Mouse (Mus musculus) embryonic facial prominence, embryonic 11.5 days (tissue): Measurements from ENCODE around the gene Usp18. TPM values are rescaled to one million over a fixed set of nuclear protein-coding genes. Genes with fewer than 3 reads are reported as not detected.

Experiments used
- ATAC-seq: fragments of 200-750 bp; cut with Nextera tagmentation; replicated peaks from 2 replicates; pipeline ENCODE4 v1.8.0; 2017; ENCODE audit warnings: low read depth; ENCODE audit not compliant: insufficient number of reproducible peaks, low FRiP score, low TSS enrichment
- DNase-seq: peaks from one replicate; pipeline ENCODE4 v3.0.0-alpha.2; 2015; ENCODE audit warnings: low spot score
- H3K27ac ChIP-seq: fragments of 300-500 bp; sonication (generic); replicated peaks from 2 replicates; pipeline ENCODE4 v1.5.1; 2014; ENCODE audit warnings: mild to moderate bottlenecking, low read depth, low read length, control low read depth
- H3K27me3 ChIP-seq: fragments of 300-500 bp; sonication (generic); 2 replicates; pipeline ENCODE4 v1.6.1; 2014; ENCODE audit warnings: mild to moderate bottlenecking, low read length, moderate library complexity, mixed read lengths; ENCODE audit not compliant: control insufficient read depth, insufficient read depth
- H3K36me3 ChIP-seq: fragments of 300-500 bp; sonication (generic); replicated peaks from 2 replicates; pipeline ENCODE4 v1.6.1; 2014; ENCODE audit warnings: low read depth, mild to moderate bottlenecking, low read length, moderate library complexity, mixed read lengths; ENCODE audit not compliant: control insufficient read depth, insufficient read depth
- H3K4me1 ChIP-seq: fragments of 300-500 bp; sonication (generic); 2 replicates; pipeline ENCODE4 v1.6.1; 2014; ENCODE audit warnings: low read length, mixed read lengths; ENCODE audit not compliant: control insufficient read depth, insufficient read depth
- H3K4me2 ChIP-seq: fragments of 300-500 bp; sonication (generic); 2 replicates; pipeline ENCODE4 v1.6.1; 2014; ENCODE audit warnings: low read depth, mild to moderate bottlenecking, control low read depth, low read length, moderate library complexity
- H3K4me3 ChIP-seq: fragments of 300-500 bp; sonication (generic); 2 replicates; pipeline ENCODE4 v1.5.1; 2014; ENCODE audit warnings: low read depth, low read length, control low read depth
- H3K9ac ChIP-seq: fragments of 300-500 bp; sonication (generic); replicated peaks from 2 replicates; pipeline ENCODE4 v1.6.1; 2014; ENCODE audit warnings: mild to moderate bottlenecking, control low read depth, low read length
- H3K9me3 ChIP-seq: fragments of 300-500 bp; sonication (generic); replicated peaks from 2 replicates; pipeline ENCODE4 v1.6.1; 2016; ENCODE audit warnings: mild to moderate bottlenecking, low read length, inconsistent platforms, mixed read lengths; ENCODE audit not compliant: control insufficient read depth
- WGBS: fragments of 180-500 bp; shearing (Covaris S2); extraction: QIAGEN DNeasy Blood & Tissue Kit; methylation state at CpG from one replicate; pipeline ENCODE4 v1.1.7; 2014; 5-methylcytosine and 5-hydroxymethylcytosine counted together
- polyA plus RNA-seq: library from polyadenylated mRNA; unstranded; fragments of >200 nt; fragmentation: Nextera tagmentation; extraction: Ambion mirVana; gene quantifications from 2 replicates; pipeline ENCODE4 v1.2.1, GENCODE M21; 2014

Gene Usp18
- polyA plus RNA-seq, 1 experiment from 2014 or later: 1.0 TPM

DNA sequence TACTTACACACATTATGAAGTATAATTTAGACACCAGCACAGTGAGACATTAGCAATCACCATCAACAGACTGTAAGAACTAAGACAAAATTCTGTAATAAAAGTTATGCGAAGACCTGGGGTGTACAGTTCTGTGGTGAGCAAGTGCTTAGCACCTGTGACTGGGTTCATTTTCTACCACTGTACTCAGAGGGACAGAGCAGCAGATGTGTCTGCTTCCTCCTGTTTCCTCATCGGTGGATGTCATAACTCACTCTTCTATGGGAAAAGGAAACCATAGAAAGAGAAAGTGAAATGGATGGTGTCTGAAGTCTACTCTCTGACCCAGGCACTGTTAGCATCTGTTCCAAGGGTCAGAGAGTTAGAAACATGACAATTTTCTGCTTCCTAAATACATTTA, 19.0 kb upstream of the Usp18 start:
- H3K27me3 ChIP-seq: no peaks in the 10 kb centered on the region
- ATAC-seq (no peak), DNase-seq (no peak)
- no peaks in the 10 kb centered on the region for H3K36me3 ChIP-seq
- no peaks in the 10 kb centered on the region for H3K4me1 ChIP-seq
- no peak overlapping the region for H3K4me2 ChIP-seq
- no peaks in the 10 kb centered on the region for H3K9me3 ChIP-seq
- 88% methylated on average over 2 of the region's 2 CpGs for WGBS
- H3K27ac ChIP-seq: no peak overlapping the region
- no peak overlapping the region for H3K9ac ChIP-seq
- H3K4me3 ChIP-seq: no peak overlapping the region

DNA sequence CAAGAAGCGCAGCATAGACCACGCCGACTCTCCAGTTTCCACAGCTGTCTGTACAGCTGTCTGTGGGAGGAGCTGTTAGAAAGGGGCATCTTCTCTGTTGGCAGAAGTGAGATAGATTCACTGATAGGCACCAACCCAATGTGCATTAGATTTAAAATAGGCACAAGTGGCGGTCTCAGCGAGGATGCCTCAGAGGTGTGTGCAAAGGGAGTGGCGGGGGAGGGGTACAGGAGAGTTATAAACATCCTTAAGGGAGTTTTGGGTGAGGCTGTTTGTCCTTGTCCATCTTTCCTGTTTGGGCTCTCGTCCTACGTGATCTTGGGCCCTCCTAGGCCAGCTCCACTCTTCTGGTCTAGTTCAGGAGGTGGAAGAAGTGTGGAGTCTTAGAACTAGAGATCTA, 17.3 kb upstream of the Usp18 start:
- no peak overlapping the region for H3K9ac ChIP-seq
- no peaks in the 10 kb centered on the region for H3K36me3 ChIP-seq
- H3K27me3 ChIP-seq: no peaks in the 10 kb centered on the region
- ATAC-seq (no peak), DNase-seq (no peak)
- 70% methylated on average over 8 of the region's 8 CpGs for WGBS
- H3K4me2 ChIP-seq: no peak overlapping the region
- no peak overlapping the region for H3K27ac ChIP-seq
- no peak overlapping the region for H3K4me3 ChIP-seq
- H3K9me3 ChIP-seq: no peaks in the 10 kb centered on the region
- H3K4me1 ChIP-seq: no peaks in the 10 kb centered on the region

DNA sequence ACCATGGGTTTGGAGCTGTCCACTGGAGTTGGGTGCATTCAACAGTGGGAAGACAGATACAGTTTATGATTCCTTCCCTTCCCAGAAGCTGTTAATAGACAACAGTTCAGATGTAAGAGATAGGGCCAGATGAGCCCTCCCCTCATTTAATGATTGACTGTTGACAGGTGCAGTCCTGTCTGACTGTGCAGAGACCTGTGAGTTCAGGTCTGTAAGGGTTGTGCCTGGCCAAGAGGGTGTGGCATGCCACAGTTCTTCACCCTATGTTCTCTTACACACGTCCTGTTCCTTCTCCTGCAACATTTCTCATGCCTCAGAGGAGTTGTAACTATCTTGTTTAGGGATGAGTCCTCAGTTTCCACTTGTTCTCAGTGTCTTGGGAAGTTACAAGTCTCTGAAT, 13.1 kb upstream of the Usp18 start:
- no peak for ATAC-seq
- Histone ChIP-seq H3K4me2 (no peak overlapping the region), H3K4me1 (no peaks in the 10 kb centered on the region), H3K36me3 (no peaks in the 10 kb centered on the region), H3K9me3 (no peaks in the 10 kb centered on the region), H3K27me3 (no peaks in the 10 kb centered on the region), H3K27ac (no peak overlapping the region), H3K4me3 (no peak overlapping the region), H3K9ac (no peak overlapping the region)
- WGBS: 50% methylated on average over 1 of the region's 1 CpGs
- no peak for DNase-seq

DNA sequence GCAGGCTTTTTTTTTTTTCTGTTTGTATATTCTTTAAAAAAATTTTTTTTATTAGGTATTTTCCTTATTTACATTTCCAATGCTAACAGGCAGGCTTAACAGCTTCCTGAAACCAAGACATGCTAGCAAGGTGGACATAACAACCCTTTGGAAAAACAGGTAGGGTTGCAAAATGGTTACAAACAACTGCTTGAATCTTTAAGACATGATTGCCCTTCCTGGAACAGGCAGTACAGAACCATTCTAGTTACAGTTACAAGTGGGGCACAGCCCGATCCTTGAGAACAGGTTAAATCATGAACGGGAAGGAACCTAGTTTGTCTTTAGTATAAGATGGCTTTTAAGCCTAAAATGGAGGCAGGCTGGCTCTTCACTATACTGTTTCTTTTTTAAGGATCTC, 9.3 kb upstream of the Usp18 start:
- ATAC-seq (no peak), DNase-seq (no peak)
- Histone ChIP-seq H3K9ac (no peak overlapping the region), H3K36me3 (no peaks in the 10 kb centered on the region), H3K4me3 (no peak overlapping the region), H3K27ac (no peak overlapping the region), H3K27me3 (no peaks in the 10 kb centered on the region), H3K4me2 (no peak overlapping the region), H3K4me1 (no peaks in the 10 kb centered on the region), H3K9me3 (no peaks in the 10 kb centered on the region)
- 86% methylated on average over 2 of the region's 2 CpGs for WGBS

DNA sequence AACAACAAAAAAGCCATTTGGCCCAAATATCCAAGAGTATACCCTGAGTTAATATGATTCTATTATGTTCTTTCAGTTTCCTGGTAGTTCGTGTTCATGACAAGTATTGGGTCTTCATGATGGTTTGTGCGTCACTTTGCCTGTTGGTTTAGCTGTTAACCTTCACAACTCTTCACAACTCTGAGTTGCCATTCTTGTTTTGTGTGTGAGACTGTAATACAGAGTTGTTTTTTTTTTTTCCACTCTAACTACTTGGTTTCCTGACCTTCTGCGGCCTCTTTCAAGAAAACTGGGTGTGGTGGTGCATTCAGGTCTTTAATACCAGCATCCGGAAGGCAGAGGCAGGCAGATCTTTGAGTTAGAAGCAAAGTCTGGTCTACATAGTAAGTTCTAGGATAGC, 7.5 kb upstream of the Usp18 start:
- Histone ChIP-seq H3K4me1 (no peaks in the 10 kb centered on the region), H3K27ac (no peak overlapping the region), H3K27me3 (no peaks in the 10 kb centered on the region), H3K4me3 (no peak overlapping the region), H3K4me2 (no peak overlapping the region), H3K9me3 (no peaks in the 10 kb centered on the region), H3K9ac (no peak overlapping the region), H3K36me3 (no peaks in the 10 kb centered on the region)
- no peak for DNase-seq
- ATAC-seq: no peak
- WGBS: 92% methylated on average over 4 of the region's 4 CpGs

DNA sequence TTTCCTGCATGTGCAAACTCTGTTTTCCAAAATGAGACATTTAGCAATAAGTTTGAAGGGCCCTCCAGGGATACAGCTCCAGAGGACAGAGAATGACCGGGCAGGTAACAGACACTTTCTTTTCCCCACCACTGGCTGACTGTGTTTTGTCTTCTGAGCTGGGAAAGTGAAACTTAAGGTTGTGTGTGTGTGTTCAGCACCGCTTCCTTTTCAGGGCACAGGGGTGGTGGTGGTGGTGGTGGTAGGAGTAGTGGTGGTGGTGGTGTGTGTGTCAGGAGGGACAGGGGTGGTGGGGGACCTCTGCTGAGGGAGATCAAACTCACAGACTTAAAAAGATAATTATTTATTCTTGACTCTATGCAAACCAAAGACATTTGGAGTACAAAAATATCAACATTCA, 3.9 kb upstream of the Usp18 start:
- Histone ChIP-seq H3K36me3 (no peaks in the 10 kb centered on the region), H3K4me1 (no peaks in the 10 kb centered on the region), H3K27ac (no peak overlapping the region), H3K4me3 (no peak overlapping the region), H3K4me2 (no peak overlapping the region), H3K27me3 (no peaks in the 10 kb centered on the region), H3K9ac (no peak overlapping the region), H3K9me3 (no peaks in the 10 kb centered on the region)
- no peak for ATAC-seq
- no peak for DNase-seq
- WGBS: 84% methylated on average over 2 of the region's 2 CpGs

DNA sequence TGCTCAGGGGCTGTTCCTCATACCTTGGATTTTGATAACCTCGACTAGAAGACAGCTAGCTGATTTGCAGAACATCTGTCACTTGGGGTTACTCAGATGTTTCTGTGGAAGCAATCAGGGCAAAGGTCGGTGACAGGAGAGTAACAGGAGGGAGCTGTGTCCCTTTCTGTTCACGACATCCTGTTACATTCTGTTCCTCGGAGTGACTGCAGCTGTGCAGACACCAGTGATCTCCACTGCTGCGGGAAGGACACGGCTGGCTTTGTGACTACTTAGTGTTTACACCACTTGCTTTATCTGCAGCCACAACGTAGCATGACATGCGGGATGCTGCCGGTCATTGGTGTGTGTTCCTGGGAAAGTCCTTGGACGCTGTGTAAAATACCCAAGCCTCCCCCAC, 2.5 kb upstream of the Usp18 start:
- Histone ChIP-seq H3K27me3 (no peaks in the 10 kb centered on the region), H3K36me3 (no peaks in the 10 kb centered on the region), H3K9me3 (no peaks in the 10 kb centered on the region), H3K4me3 (no peak overlapping the region), H3K4me1 (no peaks in the 10 kb centered on the region), H3K27ac (no peak overlapping the region), H3K4me2 (no peak overlapping the region), H3K9ac (no peak overlapping the region)
- WGBS: 51% methylated on average over 10 of the region's 10 CpGs
- ATAC-seq (no peak), DNase-seq (no peak)

DNA sequence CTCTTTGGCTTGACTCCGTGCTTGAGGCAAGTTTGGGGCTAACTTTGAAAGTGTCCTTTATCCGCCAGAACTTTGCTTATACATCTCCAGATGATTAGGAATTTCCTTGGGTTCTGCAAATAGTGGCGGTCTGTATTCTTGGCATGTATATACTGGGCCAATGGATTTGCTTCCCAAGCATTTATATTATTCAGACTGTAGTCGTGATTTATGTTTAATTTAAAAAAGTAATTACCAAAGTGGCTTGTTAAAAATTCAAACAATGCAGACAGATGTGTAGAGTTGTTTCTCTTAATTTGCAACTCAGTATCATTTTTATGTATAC, 293 bp downstream of the Usp18 start:
- no peaks in the 10 kb centered on the region for H3K36me3 ChIP-seq
- ATAC-seq: 0 out of 2 replicates have a peak, but pooled peaks have one; percentile 35
- 16% methylated on average over 4 of the region's 4 CpGs for WGBS

DNA sequence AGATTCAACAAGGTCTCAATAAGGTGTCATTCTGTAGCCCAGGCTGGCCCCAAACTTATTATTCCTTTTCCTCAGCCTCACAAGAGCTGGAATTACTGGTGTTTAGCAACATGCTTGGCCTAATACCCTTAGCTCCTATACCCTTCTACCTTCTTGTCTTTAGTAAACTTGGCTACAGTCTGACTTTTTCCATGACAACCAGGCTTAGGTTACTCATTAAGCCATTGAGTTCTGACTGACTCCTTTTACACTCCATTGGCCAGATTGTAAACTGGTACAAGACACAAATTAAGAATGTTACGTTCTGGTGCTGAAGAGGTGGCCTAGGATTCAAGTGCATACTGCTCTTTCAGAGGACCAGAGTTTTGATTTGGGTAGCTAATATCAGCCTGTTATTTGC, 4.7 kb downstream of the Usp18 start:
- ATAC-seq (no peak), DNase-seq (no peak)
- no peak overlapping the region for H3K27ac ChIP-seq
- H3K4me2 ChIP-seq: no peak overlapping the region
- H3K4me3 ChIP-seq: no peak overlapping the region
- H3K36me3 ChIP-seq: no peaks in the 10 kb centered on the region
- H3K9ac ChIP-seq: no peak overlapping the region
- H3K27me3 ChIP-seq: no peaks in the 10 kb centered on the region
- H3K9me3 ChIP-seq: no peaks in the 10 kb centered on the region
- WGBS: 65% methylated on average over 1 of the region's 1 CpGs
- H3K4me1 ChIP-seq: no peaks in the 10 kb centered on the region

More for the DNA sequence above, 293 bp downstream of the Usp18 start:
- H3K27me3 ChIP-seq: no peaks in the 10 kb centered on the region
- no peak for DNase-seq
- peak overlapping the region; percentile 46 for H3K9ac ChIP-seq
- peak overlapping the region; percentile 73 for H3K4me2 ChIP-seq
- H3K27ac ChIP-seq: no peak overlapping the region
- H3K4me3 ChIP-seq: peak overlapping the region; percentile 46
- no peaks in the 10 kb centered on the region for H3K4me1 ChIP-seq
- H3K9me3 ChIP-seq: no peaks in the 10 kb centered on the region
